Mouse (Mus musculus) layer of hippocampus, adult 2 months (tissue): Measurements from ENCODE around the gene Bcl2l12. TPM values are rescaled to one million over a fixed set of nuclear protein-coding genes. Genes with fewer than 3 reads are reported as not detected.

Source experiments
- DNase-seq, 2 experiments: peaks; one replicate each; pipeline ENCODE4 v3.0.0; 2022; ENCODE audit warnings: low spot score in 2 of 2
- H3K27ac ChIP-seq: fragments of 200-600 bp; 2 replicates; pipeline ENCODE4 v1.8.1; 2022
- H3K4me3 ChIP-seq: fragments of 200-600 bp; 2 replicates; pipeline ENCODE4 v1.8.1; 2022; ENCODE audit warnings: mild to moderate bottlenecking
- CTCF ChIP-seq: fragments of 200-600 bp; conservative IDR thresholded peaks from 2 replicates; pipeline ENCODE4 v1.8.1; 2022; ENCODE audit warnings: antibody characterized with exemption, mild to moderate bottlenecking, moderate library complexity
- microRNA-seq, 2 experiments: library from miRNA; unstranded; fragments of <30 nt; microRNA quantifications; one replicate each; pipeline ENCODE4 v1.2.0; 2021
- total RNA-seq, 2 experiments: library from RNA; stranded (reverse); gene quantifications; 2 replicates each; pipeline ENCODE4 v1.2.3; 2021

Bcl2l12 gene
- total RNA-seq, 2 experiments from 2014 or later = 2.5 to 3.7 TPM

DNA sequence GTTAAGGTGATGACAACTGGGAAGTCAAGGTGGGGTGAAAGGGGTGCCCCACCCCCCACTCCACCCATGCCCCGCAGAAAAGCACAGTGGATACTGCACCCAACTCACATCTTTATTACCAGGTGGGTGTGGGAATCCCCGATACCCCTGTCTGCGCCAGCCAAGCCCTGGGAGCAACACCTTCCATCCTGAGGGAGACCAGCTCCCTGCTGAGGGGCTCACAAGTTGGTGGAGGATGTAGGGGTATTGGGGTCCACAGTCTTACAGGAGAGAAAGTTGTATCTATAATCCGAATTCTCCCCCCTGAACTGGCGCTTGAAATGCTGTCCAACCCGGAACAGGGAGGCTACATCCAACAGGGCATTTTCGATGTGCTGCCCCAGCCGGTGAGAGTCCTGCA lies 39.2 kb downstream of the Bcl2l12 start:
- no peak for TF ChIP-seq CTCF
- DNase-seq = no peak
- H3K4me3 ChIP-seq = no peak overlapping the region
- H3K27ac ChIP-seq = no peak overlapping the region

DNA sequence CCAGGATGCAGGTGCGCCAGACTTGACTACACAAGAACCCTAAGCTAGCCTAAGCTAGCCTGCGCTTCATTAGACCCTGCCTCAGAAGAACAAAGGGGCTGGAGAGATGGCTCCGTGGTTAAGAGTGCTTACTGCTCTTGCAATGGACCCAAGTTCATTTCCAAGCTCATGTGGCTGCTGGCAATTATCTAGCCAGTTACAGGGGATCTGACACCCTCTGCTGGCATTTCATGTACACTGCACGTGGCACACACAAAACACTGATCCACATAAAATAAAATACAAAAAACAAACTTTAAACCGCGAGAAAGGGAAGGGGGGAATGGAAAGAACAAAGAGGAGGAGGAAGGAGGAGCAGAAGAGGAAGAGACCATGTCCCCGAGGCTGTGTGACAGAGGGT lies 40.3 kb downstream of the Bcl2l12 start:
- DNase-seq = peak in 1 of 2 experiments; percentile 66
- H3K27ac ChIP-seq = no peak overlapping the region
- H3K4me3 ChIP-seq = no peak overlapping the region
- peak; percentile 87 for TF ChIP-seq CTCF

DNA sequence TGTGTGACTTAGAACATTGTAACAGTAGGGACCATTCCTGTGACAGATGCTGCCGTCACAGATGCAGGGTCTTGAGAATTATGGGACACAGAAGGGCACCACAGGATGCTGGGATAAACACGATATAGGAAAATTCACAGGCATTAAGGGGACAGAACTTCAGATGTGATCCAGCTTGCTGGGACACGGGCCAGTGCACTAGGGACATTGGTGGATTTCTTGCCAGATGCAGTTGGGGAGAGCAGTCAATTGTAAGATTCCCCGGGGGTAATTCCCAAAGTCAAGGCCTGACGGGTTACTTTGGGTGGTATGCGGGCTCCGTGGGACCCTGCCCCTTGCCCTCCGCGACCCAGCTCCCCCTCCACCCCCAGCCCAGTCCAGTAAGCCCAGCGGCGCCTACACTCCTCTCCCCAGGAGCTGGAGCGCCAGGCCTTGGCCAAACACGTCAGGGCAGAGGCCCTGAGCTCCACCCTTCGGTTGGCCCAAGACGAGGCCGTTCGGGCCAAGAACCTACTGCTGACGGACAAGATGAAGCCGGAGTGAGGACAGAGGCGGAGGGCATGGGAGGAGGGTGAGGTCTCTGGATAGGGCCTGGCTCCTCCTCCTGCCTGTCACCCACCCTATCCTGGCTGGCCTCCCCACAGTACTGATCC lies 41.2 kb downstream of the Bcl2l12 start:
- no peak for TF ChIP-seq CTCF
- H3K27ac ChIP-seq = no peak overlapping the region

DNA sequence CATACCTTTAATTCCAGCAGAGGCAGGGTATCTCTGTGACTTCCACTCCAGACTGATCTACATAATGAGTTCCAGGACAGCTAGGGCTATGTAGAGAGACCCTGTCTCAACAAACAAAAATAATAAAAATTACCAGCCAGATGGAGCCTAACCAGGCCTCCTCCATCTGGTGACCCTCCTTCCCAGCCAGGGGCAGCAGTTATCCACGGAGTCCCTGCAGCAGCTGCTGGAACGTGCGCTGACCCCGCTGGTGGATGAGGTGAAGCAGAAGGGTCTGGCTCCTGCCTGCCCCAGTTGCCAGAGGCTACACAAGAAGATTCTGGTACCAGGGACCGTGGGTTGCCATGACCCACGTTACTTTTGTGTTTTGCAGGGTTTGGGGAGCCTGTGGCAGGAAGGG lies 42.2 kb downstream of the Bcl2l12 start:
- DNase-seq = no peak
- no peak overlapping the region for H3K27ac ChIP-seq
- no peak overlapping the region for H3K4me3 ChIP-seq
- TF ChIP-seq CTCF = no peak

More for the DNA sequence above, 41.2 kb downstream of the Bcl2l12 start:
- no peak overlapping the region for H3K4me3 ChIP-seq
- DNase-seq = no peak

DNA sequence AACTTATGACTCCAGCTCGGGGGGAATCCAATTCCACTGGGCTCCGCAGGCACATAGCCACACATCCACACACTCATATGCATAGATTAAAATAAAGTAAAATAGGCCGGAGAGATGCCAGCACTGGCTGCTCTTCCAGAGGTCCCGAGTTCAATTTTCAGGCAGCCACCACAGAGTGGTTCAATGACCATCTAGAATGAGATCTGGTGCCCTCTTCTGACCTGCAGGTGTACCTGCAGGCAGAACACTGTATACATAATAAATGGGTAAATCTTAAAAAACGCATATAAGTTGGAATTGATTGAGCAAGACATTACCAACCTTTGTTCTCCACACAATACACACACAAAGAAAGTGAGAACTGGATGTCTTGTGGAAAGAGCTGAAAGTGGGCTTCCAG lies 42.9 kb downstream of the Bcl2l12 start:
- H3K4me3 ChIP-seq = no peak overlapping the region
- TF ChIP-seq CTCF = peak; percentile 82
- H3K27ac ChIP-seq = no peak overlapping the region
- DNase-seq = no peak

DNA sequence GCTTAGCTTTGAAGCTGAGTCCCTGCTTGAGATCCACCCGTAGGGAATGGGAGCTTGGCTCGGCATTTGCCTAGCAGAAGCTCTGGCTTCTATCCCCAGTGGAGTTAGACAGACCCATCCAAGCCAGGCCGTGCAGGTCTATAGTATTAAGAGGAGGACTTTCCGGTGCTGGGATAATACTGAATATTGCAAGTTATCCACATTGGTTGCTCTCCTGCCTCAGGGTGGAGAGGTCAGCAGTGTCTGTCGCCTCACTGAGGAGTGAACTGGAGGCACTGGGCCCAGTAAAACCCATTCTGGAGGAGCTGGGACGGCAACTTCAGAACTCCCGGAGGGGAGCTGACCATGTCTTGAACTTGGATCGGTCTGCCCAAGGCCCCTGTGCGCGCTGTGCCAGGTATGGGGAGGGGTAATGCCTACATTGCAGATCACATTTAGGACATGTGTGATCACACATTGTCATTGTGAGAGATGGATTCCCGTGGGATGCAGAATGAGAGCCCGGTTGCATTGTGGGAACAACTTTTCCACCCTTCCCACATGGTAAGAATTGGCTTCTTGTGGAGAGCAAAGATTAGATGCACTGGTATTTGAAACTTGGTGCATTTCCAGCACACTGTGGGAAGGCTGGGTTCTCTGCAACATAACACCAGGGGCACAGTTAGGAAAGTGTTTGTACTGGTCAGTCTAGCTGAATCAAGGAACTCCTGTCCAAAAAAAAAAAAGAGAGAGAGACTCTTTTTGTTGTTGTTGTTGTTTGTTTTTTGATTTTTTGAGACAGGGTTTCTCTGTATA lies 44.2 kb downstream of the Bcl2l12 start:
- Histone ChIP-seq H3K4me3 (no peak overlapping the region), H3K27ac (no peak overlapping the region)
- no peak for TF ChIP-seq CTCF
- DNase-seq = no peak

DNA sequence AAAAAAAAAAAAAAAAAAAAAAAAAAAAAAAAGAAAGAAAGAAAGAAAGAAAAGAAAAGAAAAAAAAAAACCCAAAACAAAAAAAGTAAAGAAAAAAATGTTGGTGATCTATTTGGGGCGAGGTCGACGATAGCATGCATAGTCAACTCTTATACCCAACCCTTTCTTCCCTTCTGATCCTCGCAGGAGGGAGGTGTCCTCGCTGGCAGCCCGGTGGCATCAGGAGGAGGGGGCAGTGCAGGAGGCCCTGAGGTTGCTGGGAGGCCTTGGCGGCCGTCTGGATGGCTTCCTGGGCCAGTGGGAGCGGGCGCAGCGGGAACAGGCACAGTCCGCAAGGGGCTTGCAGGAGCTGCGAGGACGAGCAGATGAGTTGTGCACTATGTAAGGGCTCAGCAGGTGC lies 45.0 kb downstream of the Bcl2l12 start:
- no peak overlapping the region for H3K27ac ChIP-seq
- no peak for TF ChIP-seq CTCF
- DNase-seq = no peak
- no peak overlapping the region for H3K4me3 ChIP-seq

DNA sequence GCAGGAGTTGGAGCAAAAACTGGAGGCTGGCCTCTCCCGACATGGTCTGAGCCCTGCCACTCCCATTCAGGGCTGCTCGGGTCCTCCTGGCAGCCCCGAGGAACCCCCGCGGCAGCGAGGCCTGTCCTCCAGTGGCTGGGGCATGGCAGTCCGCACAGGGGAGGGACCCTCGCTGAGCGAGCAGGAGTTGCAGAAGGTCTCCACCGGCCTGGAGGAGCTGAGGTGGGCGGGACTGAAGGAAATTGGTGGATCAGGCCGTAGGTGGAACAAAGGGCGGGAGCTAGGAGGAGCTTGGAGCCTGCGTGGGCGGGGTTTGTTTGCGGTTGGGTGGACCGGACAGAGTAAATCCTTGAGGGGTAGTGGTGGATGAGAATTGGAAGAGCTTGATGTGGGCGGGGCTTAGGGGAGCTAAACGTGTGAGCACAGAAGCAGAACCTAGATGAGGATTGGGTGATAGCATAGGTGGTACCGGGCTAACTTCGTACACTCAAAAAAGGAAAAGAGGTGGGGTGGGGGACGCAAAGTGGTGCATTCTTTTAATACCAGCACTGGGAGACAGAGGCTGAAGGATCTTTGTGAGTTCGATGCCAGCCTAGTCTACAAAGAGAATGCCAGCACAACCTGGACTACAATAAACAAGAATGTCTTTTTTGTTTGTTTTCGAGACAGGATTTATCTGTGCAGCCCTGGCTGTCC lies 45.8 kb downstream of the Bcl2l12 start:
- peak; percentile 71 to 87 for DNase-seq
- H3K27ac ChIP-seq = peak overlapping the region; percentile 40; the same call in 1 of the 2 replicates
- no peak for TF ChIP-seq CTCF

DNA sequence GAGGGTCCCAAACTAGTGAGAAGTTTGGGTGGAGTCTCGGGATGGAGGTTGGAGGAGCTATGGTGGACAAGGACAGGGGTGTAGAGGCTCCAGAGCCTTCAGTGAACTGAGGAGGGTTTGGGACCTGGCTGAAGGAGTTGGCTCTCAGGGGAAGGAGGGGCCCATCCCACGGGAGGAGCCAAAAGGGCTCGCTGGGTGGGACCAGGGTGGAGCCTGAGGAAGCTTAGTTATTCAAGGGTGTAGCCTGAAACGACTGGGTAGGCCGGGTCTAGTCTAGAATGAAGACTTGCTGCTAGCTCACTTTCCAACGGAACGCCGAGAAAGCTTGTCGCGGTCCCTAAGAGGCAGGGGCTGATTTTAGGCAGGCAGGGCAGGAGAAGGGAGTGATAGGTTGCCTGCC lies 46.6 kb downstream of the Bcl2l12 start:
- Histone ChIP-seq H3K4me3 (peak overlapping the region; percentile 55), H3K27ac (peak overlapping the region; percentile 40; the same call in 1 of the 2 replicates)
- no peak for TF ChIP-seq CTCF
- no peak for DNase-seq

More for the DNA sequence above, 45.8 kb downstream of the Bcl2l12 start:
- peak overlapping the region; percentile 55 for H3K4me3 ChIP-seq

DNA sequence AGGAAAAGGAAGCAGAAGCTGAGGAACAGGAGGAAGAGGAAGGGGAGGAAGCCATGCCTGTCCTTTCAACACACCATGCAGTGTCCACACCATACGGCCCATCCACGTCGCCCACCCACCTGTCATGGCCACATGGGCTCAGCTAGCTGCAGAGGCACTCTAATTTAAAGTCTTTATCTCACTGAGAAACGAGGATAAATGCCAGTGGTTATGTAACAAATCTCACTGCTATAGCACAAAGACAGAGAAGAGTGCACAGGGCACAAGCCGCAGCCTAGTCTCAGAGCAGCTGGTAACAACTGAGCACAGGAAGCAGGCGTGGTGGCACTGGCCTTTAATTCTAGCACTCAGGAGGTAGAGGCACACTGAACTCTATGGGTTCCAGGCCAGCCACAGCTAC lies 48.6 kb downstream of the Bcl2l12 start:
- peak overlapping the region; percentile 80 for H3K27ac ChIP-seq
- peak in 1 of 2 experiments; percentile 18 for DNase-seq
- no peak overlapping the region for H3K4me3 ChIP-seq
- no peak for TF ChIP-seq CTCF

DNA sequence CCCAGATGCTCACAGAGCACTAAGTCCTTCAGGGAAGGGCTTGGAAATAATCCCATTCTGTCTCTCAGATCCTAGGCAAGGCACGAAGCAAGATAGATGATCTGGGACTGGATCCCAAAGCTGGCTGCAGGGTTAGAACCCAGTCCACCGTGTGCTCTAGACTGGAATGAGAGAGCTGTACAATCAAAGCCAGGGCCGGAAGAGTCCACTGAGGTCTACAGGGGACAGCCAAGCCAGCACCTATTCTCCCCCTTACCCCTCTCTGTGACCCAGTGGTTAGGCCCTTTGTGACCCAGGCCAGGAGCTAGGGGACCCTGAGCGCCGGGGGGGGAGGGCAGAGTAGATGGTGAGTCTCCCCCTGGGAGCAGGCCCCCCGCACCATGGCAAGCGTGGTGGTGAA lies 55.6 kb downstream of the Bcl2l12 start, which contains the start of gene Tsks:
Tsks (plus strand) TSS at position 301 of the 400 bp plus-strand sequence.
- no peak within 1 kb of the TSS for H3K27ac ChIP-seq
- TF ChIP-seq CTCF = no peak
- H3K4me3 ChIP-seq = no peak within 1 kb of the TSS
- no peak for DNase-seq

Small RNA genes lying within 50 kb of the gene (microRNA-seq; reads per million reads assigned to microRNA genes)
- 1.3 to 1.7 reads per million in 2 experiments for gene Mir7054

Other genes starting within 250 kb of the Bcl2l12 start
- under 1 TPM; 0.25 to 0.44 TPM for gene Zfp473, start 247.7 kb downstream of the Bcl2l12 start, total RNA-seq
- 10 to 100 TPM; 29.7 to 33.2 TPM for gene Nup62, start 182.6 kb downstream of the Bcl2l12 start, total RNA-seq
- gene Il4i1, start 182.3 kb downstream of the Bcl2l12 start, total RNA-seq = 1 to 10 TPM; 2.6 to 3.3 TPM
- 10 to 100 TPM; 27.0 to 30.0 TPM for gene Atf5, start 182.1 kb downstream of the Bcl2l12 start, total RNA-seq
- 10 to 100 TPM; 76.7 to 84.3 TPM for gene Akt1s1, start 149.7 kb downstream of the Bcl2l12 start, total RNA-seq
- 10 to 100 TPM; 69.0 to 81.3 TPM for gene Tbc1d17, start 149.6 kb downstream of the Bcl2l12 start, total RNA-seq
- 10 to 100 TPM; 33.1 to 36.3 TPM for gene Pnkp, start 141.6 kb downstream of the Bcl2l12 start, total RNA-seq
- gene Ptov1, start 128.9 kb downstream of the Bcl2l12 start, total RNA-seq = 100 to 1,000 TPM; 321 to 335 TPM
- 100 to 1,000 TPM; 103 to 107 TPM for gene Med25, start 106.0 kb downstream of the Bcl2l12 start, total RNA-seq
- gene Fuz, start 102.6 kb downstream of the Bcl2l12 start, total RNA-seq = 10 to 100 TPM; 21.6 to 24.8 TPM
- 100 to 1,000 TPM; 298 to 305 TPM for gene Ap2a1, start 69.2 kb downstream of the Bcl2l12 start, total RNA-seq
- 1 to 10 TPM; 1.3 to 2.0 TPM for gene Tsks, start 55.5 kb downstream of the Bcl2l12 start, total RNA-seq
- 100 to 1,000 TPM; 138 to 140 TPM for gene Cpt1c, start 23.9 kb downstream of the Bcl2l12 start, total RNA-seq
- 100 to 1,000 TPM; 165 to 171 TPM for gene Prmt1, start 12.1 kb downstream of the Bcl2l12 start, total RNA-seq
- 10 to 100 TPM; 38.4 to 42.7 TPM for gene Irf3, start 1.1 kb downstream of the Bcl2l12 start, total RNA-seq
- gene Scaf1, start 17.7 kb upstream of the Bcl2l12 start, total RNA-seq = 100 to 1,000 TPM; 166 to 168 TPM
- 10 to 100 TPM; 12.4 to 13.1 TPM for gene Rras, start 19.2 kb upstream of the Bcl2l12 start, total RNA-seq
- gene Prr12, start 54.2 kb upstream of the Bcl2l12 start, total RNA-seq = 10 to 100 TPM; 77.6 to 81.4 TPM
- gene Nosip, start 63.7 kb upstream of the Bcl2l12 start, total RNA-seq = 10 to 100 TPM; 54.2 to 57.7 TPM
- 1 to 10 TPM; 5.7 to 8.4 TPM for gene Prrg2, start 64.0 kb upstream of the Bcl2l12 start, total RNA-seq
- 10 to 100 TPM in 1 of 2 experiments, 1 to 10 TPM in 1; 7.5 to 11.7 TPM for gene Rcn3, start 93.5 kb upstream of the Bcl2l12 start, total RNA-seq
- gene Fcgrt, start 105.1 kb upstream of the Bcl2l12 start, total RNA-seq = 10 to 100 TPM; 17.8 to 19.0 TPM
- gene Rps11, start 125.7 kb upstream of the Bcl2l12 start, total RNA-seq = 100 to 1,000 TPM; 436 to 442 TPM
- 100 to 1,000 TPM; 808 to 856 TPM for gene Rpl13a, start 130.0 kb upstream of the Bcl2l12 start, total RNA-seq
- not detected for gene Gm45713, start 137.5 kb upstream of the Bcl2l12 start, total RNA-seq
- 1 to 10 TPM; 9.4 TPM for gene Flt3l, start 137.7 kb upstream of the Bcl2l12 start, total RNA-seq
- 10 to 100 TPM; 43.0 to 46.1 TPM for gene Pih1d1, start 155.6 kb upstream of the Bcl2l12 start, total RNA-seq
- gene Aldh16a1, start 155.9 kb upstream of the Bcl2l12 start, total RNA-seq = 10 to 100 TPM; 13.2 to 13.3 TPM
- gene Slc17a7, start 165.2 kb upstream of the Bcl2l12 start, total RNA-seq = 1,000 to 10,000 TPM; 1,342 to 1,423 TPM
- under 1 TPM in 1 of 2 experiments, not detected in 1; 0.20 TPM for gene Gfy, start 180.9 kb upstream of the Bcl2l12 start, total RNA-seq
- gene Pth2, start 182.3 kb upstream of the Bcl2l12 start, total RNA-seq = not detected
- gene Ccdc155, start 206.2 kb upstream of the Bcl2l12 start, total RNA-seq = 1 to 10 TPM; 3.5 to 3.9 TPM
- gene Dkkl1, start 213.4 kb upstream of the Bcl2l12 start, total RNA-seq = 1 to 10 TPM; 1.6 TPM
- gene Tead2, start 217.0 kb upstream of the Bcl2l12 start, total RNA-seq = 1 to 10 TPM; 4.3 to 5.7 TPM
- gene Cd37, start 240.4 kb upstream of the Bcl2l12 start, total RNA-seq = 1 to 10 TPM; 3.7 to 5.5 TPM
- gene Slc6a16, start 242.4 kb upstream of the Bcl2l12 start, total RNA-seq = 1 to 10 TPM; 1.7 to 2.8 TPM